Mouse (Mus musculus) limb, embryonic 10.5 days (tissue): ENCODE results near the gene Gm26727. TPM values are rescaled to one million over a fixed set of nuclear protein-coding genes. Genes with fewer than 3 reads are reported as not detected.
"Not testable (repeated sequence)": the region's sequence is repeated elsewhere in the genome, so short reads cannot be mapped to it uniquely, and the experiment has no call there.

Experiments used
- DNase-seq: peaks from one replicate; pipeline ENCODE4 v3.0.0-alpha.2; 2017; ENCODE audit warnings: low spot score
- H3K27ac ChIP-seq: fragments of 300-500 bp; sonication (generic); 2 replicates; pipeline ENCODE4 v1.5.1; 2016; ENCODE audit warnings: mild to moderate bottlenecking
- H3K27me3 ChIP-seq: fragments of 300-500 bp; sonication (generic); 2 replicates; pipeline ENCODE4 v1.6.1; 2016; ENCODE audit warnings: low read depth, mild to moderate bottlenecking; ENCODE audit not compliant: poor library complexity, severe bottlenecking
- H3K36me3 ChIP-seq: fragments of 300-500 bp; sonication (generic); 2 replicates; pipeline ENCODE4 v1.6.1; 2016; ENCODE audit warnings: mild to moderate bottlenecking, moderate library complexity
- H3K4me1 ChIP-seq: fragments of 300-500 bp; sonication (generic); 2 replicates; pipeline ENCODE4 v1.6.1; 2016
- H3K4me3 ChIP-seq: fragments of 300-500 bp; sonication (generic); 2 replicates; pipeline ENCODE4 v1.5.1; 2016; ENCODE audit warnings: mild to moderate bottlenecking, moderate library complexity
- H3K9me3 ChIP-seq: fragments of 300-500 bp; sonication (generic); replicated peaks from 2 replicates; pipeline ENCODE4 v1.6.1; 2016; ENCODE audit warnings: mild to moderate bottlenecking
- WGBS: fragments of 180-500 bp; shearing (Covaris S2); methylation state at CpG from one replicate; pipeline ENCODE4 v1.1.7; 2016; 5-methylcytosine and 5-hydroxymethylcytosine counted together
- polyA plus RNA-seq: library from polyadenylated mRNA; unstranded; fragments of >200 nt; fragmentation: Nextera tagmentation; extraction: Ambion mirVana; gene quantifications from 2 replicates; pipeline ENCODE4 v1.2.1, GENCODE M21; 2016

Gm26727 gene
- polyA plus RNA-seq: not detected in 2 replicates

DNA sequence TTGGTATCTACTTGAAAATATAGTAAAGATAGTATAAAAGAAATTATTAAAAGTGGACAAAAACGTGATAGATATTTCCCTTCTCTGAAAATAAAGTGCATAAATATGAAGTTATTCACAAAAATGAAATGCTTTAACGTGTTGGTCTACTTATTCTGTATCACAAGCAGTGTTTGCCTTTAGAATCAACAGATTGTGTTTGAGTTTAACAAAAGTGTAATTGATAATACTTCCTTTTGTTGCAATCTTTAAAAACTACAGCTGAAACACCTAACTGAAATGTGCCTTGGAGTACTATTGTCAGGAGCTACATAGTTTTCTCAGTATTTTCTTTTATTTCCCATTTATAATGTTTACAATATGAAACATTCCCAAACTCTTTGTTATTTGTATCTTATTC lies at the start of gene Gm26727:
TSS of gene Gm26727 (minus strand) at position 101 of the 400 bp plus-strand sequence.
- Histone ChIP-seq H3K4me3 (no peak within 1 kb of the TSS), H3K27ac (no peak within 1 kb of the TSS), H3K27me3 (no peaks in the 10 kb centered on the region), H3K4me1 (no peaks in the 10 kb centered on the region), H3K36me3 (no peaks in the 10 kb centered on the region), H3K9me3 (no peaks in the 10 kb centered on the region)
- DNase-seq: no peak
- 61% methylated on average over 2 of the region's 2 CpGs for WGBS

GRCm38 (mm10) chr2:67481051-67481450 lies 48.1 kb upstream of the Gm26727 start:
- WGBS: 70% methylated on average over 3 of the region's 3 CpGs
- no peak for DNase-seq
- no peak overlapping the region for H3K27ac ChIP-seq

DNA sequence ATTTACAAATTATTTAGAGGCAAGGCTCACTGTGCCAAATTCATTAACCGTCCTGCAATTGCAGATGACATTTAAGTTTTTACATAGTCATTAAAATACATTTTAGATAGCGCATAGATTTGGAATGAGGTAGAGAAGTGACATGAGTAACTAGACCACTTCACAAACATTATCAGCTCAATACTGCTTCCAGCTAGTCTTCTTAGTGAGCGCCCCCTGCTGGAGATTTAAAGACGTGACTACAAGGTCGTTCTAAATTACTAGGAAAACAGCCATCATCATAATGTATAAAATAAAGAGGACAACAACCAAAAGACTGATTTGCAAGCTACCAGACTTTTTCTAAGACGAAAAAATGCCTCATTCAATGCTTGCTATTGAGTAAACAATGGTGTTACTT lies 44.8 kb upstream of the Gm26727 start:
- no peaks in the 10 kb centered on the region for H3K4me1 ChIP-seq
- DNase-seq: peak; percentile 61
- no peaks in the 10 kb centered on the region for H3K9me3 ChIP-seq
- 20% methylated on average over 6 of the region's 6 CpGs for WGBS
- no peaks in the 10 kb centered on the region for H3K36me3 ChIP-seq
- H3K27me3 ChIP-seq: no peaks in the 10 kb centered on the region
- H3K4me3 ChIP-seq: no peak overlapping the region
- H3K27ac ChIP-seq: no peak overlapping the region

More at GRCm38 (mm10) chr2:67481051-67481450, 48.1 kb upstream of the Gm26727 start:
- Histone ChIP-seq H3K27me3 (no peaks in the 10 kb centered on the region), H3K36me3 (no peaks in the 10 kb centered on the region), H3K4me1 (no peaks in the 10 kb centered on the region), H3K4me3 (no peak overlapping the region), H3K9me3 (no peaks in the 10 kb centered on the region)

DNA sequence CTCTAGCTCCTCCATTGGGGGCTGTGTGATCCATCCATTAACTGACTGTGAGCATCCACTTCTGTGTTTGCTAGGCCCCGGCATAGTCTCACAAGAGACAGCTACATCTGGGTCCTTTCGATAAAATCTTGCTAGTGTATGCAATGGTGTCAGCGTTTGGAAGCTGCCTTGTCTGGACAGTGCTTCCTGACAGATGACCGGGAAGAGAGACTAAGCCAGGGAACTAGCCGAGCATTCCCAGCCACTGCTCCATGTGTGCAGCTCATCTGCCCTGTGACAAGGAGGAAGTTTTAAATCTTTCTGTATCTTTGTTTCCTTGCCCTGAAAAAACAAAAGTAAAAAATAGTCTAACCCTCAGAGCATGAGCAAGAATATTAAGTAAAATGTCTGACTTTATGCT lies 37.0 kb upstream of the Gm26727 start:
- DNase-seq, H3K27me3 ChIP-seq, H3K4me1 ChIP-seq, H3K4me3 ChIP-seq, H3K9me3 ChIP-seq, H3K27ac ChIP-seq, H3K36me3 ChIP-seq: not testable (repeated sequence)
- 89% methylated on average over 5 of the region's 5 CpGs for WGBS

DNA sequence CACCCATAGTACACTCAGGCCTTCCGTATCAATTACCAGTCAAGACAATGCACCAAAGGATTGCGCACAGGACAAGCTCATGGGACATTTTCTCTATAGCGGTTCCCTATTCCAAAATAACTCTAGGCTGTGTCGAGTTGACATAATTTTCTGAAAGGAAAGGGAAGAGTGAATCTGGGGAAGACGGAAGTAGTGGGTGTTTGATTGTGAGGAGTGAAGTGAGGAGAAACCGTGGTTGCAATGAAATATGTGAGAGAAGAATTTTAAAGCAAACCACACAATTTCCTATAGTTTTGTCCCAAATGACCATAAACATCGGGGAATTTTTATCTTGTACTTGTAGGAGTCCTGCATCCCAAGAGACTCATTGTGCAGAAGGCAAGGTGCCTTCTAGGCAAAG lies 34.1 kb upstream of the Gm26727 start:
- no peaks in the 10 kb centered on the region for H3K9me3 ChIP-seq
- H3K27ac ChIP-seq: no peak overlapping the region
- DNase-seq: no peak
- WGBS: 94% methylated on average over 7 of the region's 7 CpGs
- H3K27me3 ChIP-seq: no peaks in the 10 kb centered on the region
- no peaks in the 10 kb centered on the region for H3K4me1 ChIP-seq
- no peak overlapping the region for H3K4me3 ChIP-seq
- no peaks in the 10 kb centered on the region for H3K36me3 ChIP-seq

DNA sequence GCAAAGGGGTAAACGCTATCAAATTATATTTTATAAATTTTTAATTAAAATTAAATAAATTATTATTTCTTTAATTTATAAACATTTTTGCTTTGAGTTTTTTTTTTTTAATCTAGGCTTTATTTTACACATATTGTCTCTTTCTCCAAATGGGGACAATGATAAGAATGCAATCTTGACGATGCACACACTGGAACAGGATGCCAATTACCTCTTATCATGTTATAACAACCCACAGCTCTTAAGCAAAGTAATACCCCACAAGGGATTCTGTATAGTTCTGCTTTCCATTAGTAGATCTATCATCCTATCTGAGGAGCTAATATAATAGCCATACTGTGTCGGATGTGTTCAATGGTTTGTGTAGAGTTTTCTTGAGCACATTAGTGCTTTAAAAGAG lies 27.9 kb upstream of the Gm26727 start:
- H3K9me3 ChIP-seq: no peaks in the 10 kb centered on the region
- 87% methylated on average over 3 of the region's 3 CpGs for WGBS
- no peak overlapping the region for H3K27ac ChIP-seq
- H3K4me3 ChIP-seq: no peak overlapping the region
- no peaks in the 10 kb centered on the region for H3K36me3 ChIP-seq
- H3K27me3 ChIP-seq: no peaks in the 10 kb centered on the region
- DNase-seq: no peak
- H3K4me1 ChIP-seq: no peaks in the 10 kb centered on the region

- H3K36me3 ChIP-seq: no peaks in the 10 kb centered on the region
- H3K9me3 ChIP-seq: no peaks in the 10 kb centered on the region
- H3K4me3 ChIP-seq: no peak overlapping the region
- H3K4me1 ChIP-seq: no peaks in the 10 kb centered on the region
- 80% methylated on average over 12 of the region's 12 CpGs for WGBS
- no peaks in the 10 kb centered on the region for H3K27me3 ChIP-seq
- no peak overlapping the region for H3K27ac ChIP-seq
- DNase-seq: no peak
Measured at GRCm38 (mm10) chr2:67447206-67447605, 14.2 kb upstream of the Gm26727 start.

DNA sequence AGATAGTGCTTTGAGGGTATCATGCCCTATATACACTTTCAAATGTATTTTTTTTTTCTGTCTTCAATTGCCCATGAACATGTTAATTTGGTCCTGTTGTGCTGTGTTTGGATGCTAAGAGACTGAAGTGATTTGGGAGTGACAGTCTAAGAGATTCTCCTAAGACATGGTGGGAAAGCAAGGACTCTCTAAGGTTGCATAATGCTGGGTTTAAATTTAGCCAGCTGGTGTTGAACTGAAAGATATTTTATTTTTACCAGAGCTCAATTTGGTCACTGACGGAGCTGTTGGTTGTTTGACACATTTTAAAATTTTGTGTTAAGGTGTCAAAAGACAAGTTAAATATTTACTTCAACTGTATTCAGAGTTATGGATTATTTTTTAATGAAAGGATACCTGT lies 13.8 kb upstream of the Gm26727 start:
- no peaks in the 10 kb centered on the region for H3K27me3 ChIP-seq
- H3K4me1 ChIP-seq: no peaks in the 10 kb centered on the region
- WGBS: 94% methylated on average over 1 of the region's 1 CpGs
- no peaks in the 10 kb centered on the region for H3K36me3 ChIP-seq
- DNase-seq: no peak
- H3K9me3 ChIP-seq: no peaks in the 10 kb centered on the region
- no peak overlapping the region for H3K27ac ChIP-seq
- no peak overlapping the region for H3K4me3 ChIP-seq

GRCm38 (mm10) chr2:67445780-67446179 lies 12.8 kb upstream of the Gm26727 start, which contains the start of gene Xirp2:
TSS of gene Xirp2 (plus strand) at chr2:67446002.
- Histone ChIP-seq H3K9me3 (no peaks in the 10 kb centered on the region), H3K4me1 (no peaks in the 10 kb centered on the region), H3K27ac (no peak within 1 kb of the TSS), H3K36me3 (no peaks in the 10 kb centered on the region), H3K27me3 (no peaks in the 10 kb centered on the region), H3K4me3 (no peak within 1 kb of the TSS)
- 83% methylated on average over 3 of the region's 3 CpGs for WGBS
- DNase-seq: no peak

DNA sequence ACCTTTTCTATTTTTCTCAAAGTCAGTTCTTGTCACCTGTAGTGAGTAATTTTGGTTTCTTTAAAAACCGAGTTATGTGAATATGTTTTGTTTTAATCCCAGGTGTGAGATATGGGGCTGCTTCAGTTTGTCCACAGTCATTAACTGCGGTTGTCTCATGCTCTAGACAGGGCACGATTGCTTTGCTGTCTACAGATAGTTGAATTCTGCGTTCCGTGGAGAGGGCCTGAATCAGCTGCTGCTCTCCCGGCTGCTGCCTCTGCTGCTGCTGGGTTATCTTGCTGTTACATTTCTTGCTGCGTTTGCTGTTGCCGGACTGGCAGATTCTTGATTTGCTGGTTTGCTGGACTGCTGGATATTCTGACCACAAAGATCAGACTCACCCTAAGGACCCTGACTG lies 5.3 kb upstream of the Gm26727 start:
- Histone ChIP-seq H3K4me1 (no peaks in the 10 kb centered on the region), H3K9me3 (no peaks in the 10 kb centered on the region), H3K4me3 (no peak overlapping the region), H3K27ac (no peak overlapping the region), H3K36me3 (no peaks in the 10 kb centered on the region), H3K27me3 (no peaks in the 10 kb centered on the region)
- 89% methylated on average over 8 of the region's 8 CpGs for WGBS
- no peak for DNase-seq

GRCm38 (mm10) chr2:67422799-67423198 lies 10.2 kb downstream of the Gm26727 start:
- Histone ChIP-seq H3K4me3 (no peak overlapping the region), H3K36me3 (no peaks in the 10 kb centered on the region), H3K27ac (no peak overlapping the region), H3K9me3 (no peaks in the 10 kb centered on the region), H3K27me3 (no peaks in the 10 kb centered on the region), H3K4me1 (no peaks in the 10 kb centered on the region)
- no peak for DNase-seq
- 90% methylated on average over 1 of the region's 1 CpGs for WGBS

DNA sequence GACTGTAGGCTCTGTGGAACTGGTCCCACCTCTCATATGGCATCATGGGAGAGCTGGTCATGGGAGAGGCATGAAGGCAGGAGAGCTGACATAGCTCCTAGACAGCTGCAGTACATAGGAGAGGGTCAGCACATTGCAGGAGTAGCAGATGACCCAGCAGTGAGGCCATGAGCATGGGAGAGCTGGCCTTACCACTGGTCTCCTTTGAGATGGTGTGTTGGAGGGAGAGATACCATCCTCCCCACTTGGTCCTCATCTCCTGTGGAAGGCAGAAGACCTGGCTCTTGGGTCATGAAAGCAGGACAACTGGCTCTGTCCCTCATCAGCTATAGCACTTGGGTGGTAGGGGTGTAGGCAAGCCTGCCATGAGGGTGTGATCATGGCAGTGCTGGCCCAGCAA lies 12.1 kb downstream of the Gm26727 start:
- H3K4me1 ChIP-seq: no peaks in the 10 kb centered on the region
- H3K4me3 ChIP-seq: no peak overlapping the region
- H3K27me3 ChIP-seq: no peaks in the 10 kb centered on the region
- no peak for DNase-seq
- H3K36me3 ChIP-seq: no peaks in the 10 kb centered on the region
- H3K27ac ChIP-seq: no peak overlapping the region
- H3K9me3 ChIP-seq: no peaks in the 10 kb centered on the region

- H3K27me3 ChIP-seq, DNase-seq, H3K4me1 ChIP-seq, H3K36me3 ChIP-seq, H3K27ac ChIP-seq, H3K4me3 ChIP-seq, H3K9me3 ChIP-seq: not testable (repeated sequence)
- WGBS: no CpG with 5 or more reads among the region's 1 CpGs
Measured at GRCm38 (mm10) chr2:67413425-67413824, 19.6 kb downstream of the Gm26727 start, which contains the start of gene Gm21830. TSS of gene Gm21830 (plus strand) at chr2:67413725.
